Mouse (Mus musculus): ENCODE results near the gene Ppp4r4.

- TF ChIP-seq CTCF (conservative IDR thresholded peaks at IDR 0.05; ENCODE audit: low read length) (no peak), NANOG (IDR thresholded peaks at IDR 0.05; ENCODE audit: borderline replicate concordance, low read length) (no peak), POU5F1 (IDR thresholded peaks at IDR 0.05; ENCODE audit: borderline replicate concordance, low read length) (no peak)
These were observed at the start of gene Ppp4r4 for GRCm38 (mm10) chr12:103532020-103532648.
